ENCODE assay signal across 9 mouse cellular contexts in the genomic region with DNA sequence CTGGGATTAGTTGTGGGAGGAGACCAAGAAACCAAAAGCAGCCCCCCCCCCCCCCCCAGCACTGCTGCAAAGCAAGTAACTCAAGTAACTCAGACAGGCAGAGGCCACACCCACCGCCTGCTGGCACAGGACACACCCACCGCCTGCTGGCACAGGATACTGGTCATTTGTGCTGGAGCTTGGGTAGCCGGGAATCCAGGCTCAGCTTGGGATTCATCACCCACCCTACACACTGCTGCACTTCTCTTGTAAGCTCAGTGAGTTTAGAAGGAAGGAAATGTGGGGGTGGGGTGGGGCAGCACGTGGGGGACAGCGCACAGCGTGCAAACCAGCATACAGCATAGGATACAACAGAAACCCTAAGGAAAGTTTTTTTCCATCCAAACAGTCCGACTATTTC. TPM values are rescaled to one million over a fixed set of nuclear protein-coding genes. Genes with fewer than 3 reads are reported as not detected.
DNase-seq lines count a peak whose midpoint lies in the region; ATAC-seq and TF ChIP-seq lines count a peak whose summit lies in the region.
"Had no signal": no experiment of that assay in that cellular context is flagged by ENCODE, and none has a peak within 500 bp of the region (broad histone marks: within the 10 kb centered on the region; RNA-seq: fewer than 3 reads in every experiment).

No protein-coding gene starts in this region.

- H3K9me3 ChIP-seq in hindbrain, embryonic 10.5 days = no peaks in the 10 kb centered on the region
- H3K9me3 ChIP-seq in hindbrain, embryonic 16.5 days (ENCODE audit: control insufficient read depth, low read length) = no peaks in the 10 kb centered on the region
- no peaks in the 10 kb centered on the region for H3K9me3 ChIP-seq in heart, postnatal 0 days (replicated peaks; ENCODE audit: control insufficient read depth, low read length)
- no peaks in the 10 kb centered on the region for H3K9me3 ChIP-seq in lung, embryonic 15.5 days
- no peaks in the 10 kb centered on the region for H3K9me3 ChIP-seq in forebrain, embryonic 15.5 days
- H3K9me3 ChIP-seq: neural tube, embryonic 12.5 days had no signal

- H3K27ac ChIP-seq in hindbrain, embryonic 10.5 days = no peak overlapping the region
- no peak overlapping the region for H3K27ac ChIP-seq in hindbrain, embryonic 16.5 days (ENCODE audit: low read depth, low read length)
- H3K27ac ChIP-seq in heart, postnatal 0 days (ENCODE audit: low read depth) = no peak overlapping the region
- no peak overlapping the region for H3K27ac ChIP-seq in lung, embryonic 15.5 days
- H3K27ac ChIP-seq in forebrain, embryonic 15.5 days (replicated peaks) = no peak overlapping the region
- H3K27ac ChIP-seq: neural tube, embryonic 12.5 days had no signal

- DNase-seq in hindbrain, embryonic 10.5 days (ENCODE audit: low spot score) = peak; percentile 20
- DNase-seq in 3134 (ENCODE audit: extremely low read depth, insufficient read length, low spot score) = peak; percentile 68
- peak; percentile 17 for DNase-seq in embryo, embryonic 11 days
- peak; percentile 60 for DNase-seq in heart, postnatal 0 days (ENCODE audit: low spot score)
- no peak for DNase-seq in urinary bladder, postnatal 4 days (ENCODE audit: low spot score in 2 of 2)

- WGBS in hindbrain, embryonic 10.5 days = 50% methylated on average over 7 of the region's 7 CpGs
- 54% methylated on average over 7 of the region's 7 CpGs for WGBS in hindbrain, embryonic 16.5 days
- 32% methylated on average over 7 of the region's 7 CpGs for WGBS in heart, postnatal 0 days
- WGBS in lung, embryonic 15.5 days = 38% methylated on average over 7 of the region's 7 CpGs
- WGBS in forebrain, embryonic 15.5 days = 51% methylated on average over 7 of the region's 7 CpGs

- no peak for TF ChIP-seq CTCF in heart, postnatal 0 days (IDR thresholded peaks at IDR 0.05; ENCODE audit: low read depth)

- peaks cover 5% of the 10 kb centered on the region for H3K4me1 ChIP-seq in hindbrain, embryonic 10.5 days (replicated peaks)
- H3K4me1 ChIP-seq in hindbrain, embryonic 16.5 days (ENCODE audit: control insufficient read depth, insufficient read depth, low read depth, low read length) = no peaks in the 10 kb centered on the region
- H3K4me1 ChIP-seq in heart, postnatal 0 days (ENCODE audit: control insufficient read depth, insufficient read depth) = no peaks in the 10 kb centered on the region
- H3K4me1 ChIP-seq in lung, embryonic 15.5 days = no peaks in the 10 kb centered on the region
- H3K4me1 ChIP-seq in forebrain, embryonic 15.5 days = no peaks in the 10 kb centered on the region
- H3K4me1 ChIP-seq: neural tube, embryonic 12.5 days had no signal

- no peak overlapping the region for H3K9ac ChIP-seq in hindbrain, embryonic 16.5 days (ENCODE audit: low read depth, low read length)
- H3K9ac ChIP-seq in heart, postnatal 0 days (replicated peaks; ENCODE audit: low read depth, low read length) = no peak overlapping the region
- H3K9ac ChIP-seq in lung, embryonic 15.5 days = no peak overlapping the region
- no peak overlapping the region for H3K9ac ChIP-seq in forebrain, embryonic 15.5 days (replicated peaks)
- H3K9ac ChIP-seq: neural tube, embryonic 12.5 days had no signal

- H3K4me3 ChIP-seq in hindbrain, embryonic 10.5 days = no peak overlapping the region
- H3K4me3 ChIP-seq in hindbrain, embryonic 16.5 days (ENCODE audit: low read length) = no peak overlapping the region
- H3K4me3 ChIP-seq in heart, postnatal 0 days (ENCODE audit: low read depth, low read length) = no peak overlapping the region
- no peak overlapping the region for H3K4me3 ChIP-seq in lung, embryonic 15.5 days
- H3K4me3 ChIP-seq in forebrain, embryonic 15.5 days = no peak overlapping the region
- H3K4me3 ChIP-seq: neural tube, embryonic 12.5 days had no signal

- no peak for TF ChIP-seq EP300 in heart, postnatal 0 days (IDR thresholded peaks at IDR 0.05; ENCODE audit: low read depth)

- no peak overlapping the region for H3K4me2 ChIP-seq in hindbrain, embryonic 16.5 days (ENCODE audit: low read length)
- H3K4me2 ChIP-seq in heart, postnatal 0 days (ENCODE audit: low read depth, low read length) = 0 out of 2 replicates have a peak overlapping the region, but pooled peaks have one; percentile 1
- no peak overlapping the region for H3K4me2 ChIP-seq in lung, embryonic 15.5 days
- H3K4me2 ChIP-seq in forebrain, embryonic 15.5 days (replicated peaks) = no peak overlapping the region
- H3K4me2 ChIP-seq: neural tube, embryonic 12.5 days had no signal

- ATAC-seq in hindbrain, embryonic 16.5 days = no peak
- ATAC-seq in heart, postnatal 0 days (ENCODE audit: insufficient read depth, low read depth) = peak; percentile 82
- ATAC-seq in lung, embryonic 15.5 days (ENCODE audit: borderline replicate concordance, extremely low read depth, low FRiP score, low TSS enrichment) = peak; percentile 27; the same call in 1 of the 2 replicates
- no peak for ATAC-seq in forebrain, embryonic 15.5 days (replicated peaks)

- H3K36me3 ChIP-seq in hindbrain, embryonic 10.5 days = peaks cover 67% of the 10 kb centered on the region
- H3K36me3 ChIP-seq in hindbrain, embryonic 16.5 days (ENCODE audit: control insufficient read depth, insufficient read depth, low read length) = peaks cover 19% of the 10 kb centered on the region
- H3K36me3 ChIP-seq in heart, postnatal 0 days (replicated peaks; ENCODE audit: control insufficient read depth, insufficient read depth, low read length) = peaks cover 48% of the 10 kb centered on the region
- H3K36me3 ChIP-seq in lung, embryonic 15.5 days = peaks cover 37% of the 10 kb centered on the region
- H3K36me3 ChIP-seq in forebrain, embryonic 15.5 days = peaks cover 53% of the 10 kb centered on the region

- H3K27me3 ChIP-seq in hindbrain, embryonic 10.5 days (ENCODE audit: insufficient read depth, poor library complexity, severe bottlenecking) = no peaks in the 10 kb centered on the region
- H3K27me3 ChIP-seq in hindbrain, embryonic 16.5 days (replicated peaks; ENCODE audit: control insufficient read depth, insufficient read depth, low read length) = no peaks in the 10 kb centered on the region
- no peaks in the 10 kb centered on the region for H3K27me3 ChIP-seq in heart, postnatal 0 days (ENCODE audit: control insufficient read depth, insufficient read depth, low read length)
- no peaks in the 10 kb centered on the region for H3K27me3 ChIP-seq in lung, embryonic 15.5 days
- no peaks in the 10 kb centered on the region for H3K27me3 ChIP-seq in forebrain, embryonic 15.5 days
- H3K27me3 ChIP-seq: neural tube, embryonic 12.5 days had no signal

RNA-seq across cellular contexts. Expression of gene Stac2, which starts 35.0 kb away (rescaled TPM):
- polyA plus RNA-seq in hindbrain, embryonic 10.5 days (2016; fragmentation: Nextera tagmentation; extraction: Ambion mirVana) = 1.1 and 1.5 TPM in 2 replicates
- 7.9 and 9.8 TPM in 2 replicates for polyA plus RNA-seq in hindbrain, embryonic 16.5 days (2015; fragmentation: Nextera tagmentation; extraction: Ambion mirVana)
- total RNA-seq in heart, postnatal 0 days (2014; rRNA removed; ENCODE audit: low replicate concordance) = 0.15 TPM in 1 of 2 replicates, not detected in the other
- 0.04 and 0.11 TPM in 2 replicates for polyA plus RNA-seq in heart, postnatal 0 days (2015; fragmentation: Nextera tagmentation; extraction: Ambion mirVana)
- polyA plus RNA-seq in lung, embryonic 15.5 days (2015; fragmentation: Nextera tagmentation; extraction: Ambion mirVana) = 0.06 and 0.16 TPM in 2 replicates
- 2.9 and 3.2 TPM in 2 replicates for polyA plus RNA-seq in forebrain, embryonic 15.5 days (2015; fragmentation: Nextera tagmentation; extraction: Ambion mirVana)

Comparison
In these comparisons a context has a peak if more than half of its experiments do, and no peak if none do; other contexts are left out.
1. DNase-seq: peak in hindbrain, embryonic 10.5 days (single experiment), 3134 (single experiment), embryo, embryonic 11 days (single experiment) and heart, postnatal 0 days (single experiment); none in urinary bladder, postnatal 4 days (0 of 2).
2. ATAC-seq: peak in heart, postnatal 0 days (single experiment) and lung, embryonic 15.5 days (single experiment); none in hindbrain, embryonic 16.5 days (single experiment) and forebrain, embryonic 15.5 days (single experiment).